Mouse (Mus musculus) heart, adult 9 months (tissue): ENCODE measurements around the gene Gm21312.
"Not testable (repeated sequence)": the region's sequence is repeated elsewhere in the genome, so short reads cannot be mapped to it uniquely, and the experiment has no call there.

Source experiments
- DNase-seq, 2 experiments: peaks; one replicate each; pipeline ENCODE4 v3.0.0; 2022; ENCODE audit warnings: low spot score in 2 of 2

Gene Gm21312

DNA sequence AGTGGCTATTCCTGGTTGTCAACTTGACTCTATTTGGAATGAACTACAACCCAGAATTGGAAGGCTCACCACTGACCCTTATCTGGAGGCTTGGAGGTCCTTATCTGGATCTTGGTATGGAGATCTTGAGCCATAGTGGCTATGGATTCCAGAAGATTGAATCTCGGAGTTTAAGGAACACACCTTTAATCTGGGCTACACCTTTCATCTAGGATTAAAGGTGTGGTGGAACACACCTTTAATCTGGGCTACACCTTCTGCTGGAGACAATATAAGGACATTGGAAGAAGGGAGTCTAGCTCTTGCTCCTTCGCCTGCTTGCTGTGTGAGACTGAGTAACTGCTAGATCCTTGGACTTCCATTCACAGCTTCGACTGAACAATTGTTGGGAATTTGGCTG is at the start of gene Gm21312:
TSS of gene Gm21312 (plus strand) at position 301 of the 400 bp plus-strand sequence.
- DNase-seq, result not testable (repeated sequence)

DNA sequence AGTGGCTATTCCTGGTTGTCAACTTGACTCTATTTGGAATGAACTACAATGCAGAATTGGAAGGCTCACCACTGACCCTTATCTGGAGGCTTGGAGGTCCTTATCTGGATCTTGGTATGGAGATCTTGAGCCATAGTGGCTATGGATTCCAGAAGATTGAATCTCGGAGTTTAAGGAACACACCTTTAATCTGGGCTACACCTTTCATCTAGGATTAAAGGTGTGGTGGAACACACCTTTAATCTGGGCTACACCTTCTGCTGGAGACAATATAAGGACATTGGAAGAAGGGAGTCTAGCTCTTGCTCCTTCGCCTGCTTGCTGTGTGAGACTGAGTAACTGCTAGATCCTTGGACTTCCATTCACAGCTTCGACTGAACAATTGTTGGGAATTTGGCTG is 34.1 kb upstream of the Gm21312 start, which contains the start of gene Gm21293:
TSS of gene Gm21293 (plus strand) at position 301 of the 400 bp plus-strand sequence.
- not testable (repeated sequence) for DNase-seq

DNA sequence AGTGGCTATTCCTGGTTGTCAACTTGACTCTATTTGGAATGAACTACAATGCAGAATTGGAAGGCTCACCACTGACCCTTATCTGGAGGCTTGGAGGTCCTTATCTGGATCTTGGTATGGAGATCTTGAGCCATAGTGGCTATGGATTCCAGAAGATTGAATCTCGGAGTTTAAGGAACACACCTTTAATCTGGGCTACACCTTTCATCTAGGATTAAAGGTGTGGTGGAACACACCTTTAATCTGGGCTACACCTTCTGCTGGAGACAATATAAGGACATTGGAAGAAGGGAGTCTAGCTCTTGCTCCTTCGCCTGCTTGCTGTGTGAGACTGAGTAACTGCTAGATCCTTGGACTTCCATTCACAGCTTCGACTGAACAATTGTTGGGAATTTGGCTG is 25.6 kb upstream of the Gm21312 start, which contains the start of gene Gm6763:
TSS of gene Gm6763 (plus strand) at position 301 of the 400 bp plus-strand sequence.
- not testable (repeated sequence) for DNase-seq

DNA sequence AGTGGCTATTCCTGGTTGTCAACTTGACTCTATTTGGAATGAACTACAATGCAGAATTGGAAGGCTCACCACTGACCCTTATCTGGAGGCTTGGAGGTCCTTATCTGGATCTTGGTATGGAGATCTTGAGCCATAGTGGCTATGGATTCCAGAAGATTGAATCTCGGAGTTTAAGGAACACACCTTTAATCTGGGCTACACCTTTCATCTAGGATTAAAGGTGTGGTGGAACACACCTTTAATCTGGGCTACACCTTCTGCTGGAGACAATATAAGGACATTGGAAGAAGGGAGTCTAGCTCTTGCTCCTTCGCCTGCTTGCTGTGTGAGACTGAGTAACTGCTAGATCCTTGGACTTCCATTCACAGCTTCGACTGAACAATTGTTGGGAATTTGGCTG is 17.1 kb upstream of the Gm21312 start, which contains the start of gene Gm8764:
TSS of gene Gm8764 (plus strand) at position 301 of the 400 bp plus-strand sequence.
- DNase-seq, result not testable (repeated sequence)

DNA sequence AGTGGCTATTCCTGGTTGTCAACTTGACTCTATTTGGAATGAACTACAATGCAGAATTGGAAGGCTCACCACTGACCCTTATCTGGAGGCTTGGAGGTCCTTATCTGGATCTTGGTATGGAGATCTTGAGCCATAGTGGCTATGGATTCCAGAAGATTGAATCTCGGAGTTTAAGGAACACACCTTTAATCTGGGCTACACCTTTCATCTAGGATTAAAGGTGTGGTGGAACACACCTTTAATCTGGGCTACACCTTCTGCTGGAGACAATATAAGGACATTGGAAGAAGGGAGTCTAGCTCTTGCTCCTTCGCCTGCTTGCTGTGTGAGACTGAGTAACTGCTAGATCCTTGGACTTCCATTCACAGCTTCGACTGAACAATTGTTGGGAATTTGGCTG is 8.6 kb upstream of the Gm21312 start, which contains the start of gene Gm21304:
TSS of gene Gm21304 (plus strand) at position 301 of the 400 bp plus-strand sequence.
- not testable (repeated sequence) for DNase-seq

DNA sequence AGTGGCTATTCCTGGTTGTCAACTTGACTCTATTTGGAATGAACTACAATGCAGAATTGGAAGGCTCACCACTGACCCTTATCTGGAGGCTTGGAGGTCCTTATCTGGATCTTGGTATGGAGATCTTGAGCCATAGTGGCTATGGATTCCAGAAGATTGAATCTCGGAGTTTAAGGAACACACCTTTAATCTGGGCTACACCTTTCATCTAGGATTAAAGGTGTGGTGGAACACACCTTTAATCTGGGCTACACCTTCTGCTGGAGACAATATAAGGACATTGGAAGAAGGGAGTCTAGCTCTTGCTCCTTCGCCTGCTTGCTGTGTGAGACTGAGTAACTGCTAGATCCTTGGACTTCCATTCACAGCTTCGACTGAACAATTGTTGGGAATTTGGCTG is 8.4 kb downstream of the Gm21312 start, which contains the start of gene Gm20765:
TSS of gene Gm20765 (plus strand) at position 301 of the 400 bp plus-strand sequence.
- DNase-seq, result not testable (repeated sequence)

DNA sequence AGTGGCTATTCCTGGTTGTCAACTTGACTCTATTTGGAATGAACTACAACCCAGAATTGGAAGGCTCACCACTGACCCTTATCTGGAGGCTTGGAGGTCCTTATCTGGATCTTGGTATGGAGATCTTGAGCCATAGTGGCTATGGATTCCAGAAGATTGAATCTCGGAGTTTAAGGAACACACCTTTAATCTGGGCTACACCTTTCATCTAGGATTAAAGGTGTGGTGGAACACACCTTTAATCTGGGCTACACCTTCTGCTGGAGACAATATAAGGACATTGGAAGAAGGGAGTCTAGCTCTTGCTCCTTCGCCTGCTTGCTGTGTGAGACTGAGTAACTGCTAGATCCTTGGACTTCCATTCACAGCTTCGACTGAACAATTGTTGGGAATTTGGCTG is 16.9 kb downstream of the Gm21312 start, which contains the start of gene Gm4340:
TSS of gene Gm4340 (plus strand) at position 301 of the 400 bp plus-strand sequence.
- DNase-seq, result not testable (repeated sequence)

DNA sequence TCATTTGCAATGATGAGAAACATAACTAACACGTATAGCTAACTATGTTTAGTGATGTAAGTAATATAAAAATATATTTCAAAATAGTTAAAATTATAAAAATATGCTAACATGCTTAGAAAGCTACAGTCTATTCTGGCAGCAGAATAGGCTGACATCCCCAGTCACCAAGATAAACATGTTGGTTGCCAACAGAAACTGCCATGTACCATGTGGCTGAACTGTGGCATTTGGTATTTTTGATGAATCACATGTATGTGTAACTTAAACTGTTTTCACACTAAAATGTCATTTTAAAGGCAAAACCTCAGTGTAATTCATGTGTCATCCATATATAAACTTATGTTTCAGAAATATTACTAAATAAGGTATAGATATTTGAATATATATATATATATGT is 32.8 kb downstream of the Gm21312 start:
- no peak for DNase-seq

DNA sequence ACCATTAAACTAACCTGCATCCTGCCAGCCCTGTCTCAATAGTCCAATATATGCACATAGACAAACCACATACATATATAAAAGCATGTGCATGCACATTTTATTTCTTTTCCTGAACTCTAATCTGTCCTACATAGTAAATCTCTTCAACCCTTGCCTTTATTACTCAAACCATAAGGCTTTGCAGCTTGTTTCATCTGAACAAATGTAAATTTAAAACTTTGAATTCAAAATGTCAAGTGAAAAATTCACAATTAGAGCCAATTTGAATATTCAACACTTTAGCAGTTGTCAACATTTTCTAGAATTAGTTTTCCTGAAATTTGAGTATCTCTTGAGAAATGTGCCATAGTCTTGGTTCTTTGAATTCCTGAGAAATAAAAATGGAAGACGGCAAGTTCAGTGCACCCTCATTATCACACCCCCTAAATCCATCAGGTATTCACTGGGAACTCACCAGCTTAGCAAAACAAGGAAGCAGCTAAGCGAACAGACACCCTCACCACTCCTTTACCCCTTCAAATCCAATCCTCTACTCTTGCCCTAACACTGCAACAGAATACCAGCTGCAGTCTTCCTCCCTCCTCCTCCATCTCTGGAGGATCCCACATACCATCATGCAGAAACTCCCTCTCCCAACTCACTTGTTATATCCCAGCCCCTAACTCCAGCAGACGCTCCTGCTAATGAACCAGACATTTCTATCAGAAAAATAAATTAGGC is 33.6 kb downstream of the Gm21312 start:
- DNase-seq, result no peak

DNA sequence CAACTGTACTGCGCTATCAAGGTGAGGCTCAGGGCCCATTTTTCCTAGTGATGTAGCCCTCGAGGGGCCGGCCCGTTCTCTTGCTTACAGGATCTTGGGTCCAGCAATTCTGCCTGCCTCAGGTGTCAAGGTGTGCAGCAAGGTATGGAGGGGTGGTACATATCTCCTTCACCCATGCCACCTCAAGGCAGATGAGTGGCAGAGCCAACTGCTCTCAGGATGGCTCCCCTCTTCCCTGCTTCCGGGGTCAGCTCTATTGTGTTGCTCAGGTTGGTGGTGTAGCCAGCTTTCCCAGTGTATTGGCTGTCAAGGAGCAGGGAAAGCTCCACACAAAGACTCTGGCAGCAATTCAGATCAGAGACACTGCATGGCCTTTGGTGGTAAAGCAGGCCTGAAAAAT is 37.7 kb downstream of the Gm21312 start:
- no peak for DNase-seq

DNA sequence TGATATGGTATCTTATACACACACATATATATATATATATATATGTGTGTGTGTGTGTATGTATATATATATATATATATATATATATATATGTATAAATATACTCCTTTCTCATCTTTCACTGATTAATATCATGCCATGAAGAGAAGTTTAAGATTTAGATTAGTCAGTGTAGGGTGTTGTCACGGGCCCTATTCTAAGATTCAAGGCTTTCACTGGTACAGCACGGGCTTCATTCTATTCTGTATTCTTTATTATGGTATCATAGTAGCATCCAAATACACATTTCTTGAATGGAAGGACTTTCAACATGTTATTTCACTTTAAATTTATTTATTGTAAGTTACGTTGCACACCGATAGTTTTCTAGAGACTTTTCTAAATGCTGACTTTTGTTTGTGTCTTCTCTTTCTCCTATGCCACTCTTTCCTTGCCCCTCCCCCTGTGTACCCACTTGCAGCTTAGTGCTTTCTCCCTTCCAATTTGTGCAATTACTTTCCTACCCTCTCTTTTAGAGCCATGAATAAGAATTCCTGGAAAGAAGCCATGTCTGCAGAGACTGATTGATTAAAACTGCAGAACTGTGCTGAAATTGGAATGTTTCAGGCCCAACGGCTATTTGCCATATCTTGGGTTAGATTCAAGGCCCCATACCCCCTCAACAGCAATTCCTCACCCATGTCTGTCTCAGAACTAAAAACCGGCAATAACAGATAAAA is 43.6 kb downstream of the Gm21312 start:
- no peak for DNase-seq
